Mouse (Mus musculus) liver, adult 2 months (tissue): ENCODE data around the gene Sdhaf1.

Source experiments
- CTCF ChIP-seq: fragments of 200-500 bp; IDR thresholded peaks from 2 replicates; pipeline ENCODE4 v1.5.1; 2011; ENCODE audit warnings: low read depth, low read length, control low read depth
- POLR2A ChIP-seq: fragments of 200-500 bp; IDR thresholded peaks from 2 replicates; pipeline ENCODE4 v1.6.1; 2011; ENCODE audit warnings: low read length, control low read depth; ENCODE audit not compliant: insufficient read depth; ENCODE audit errors: extremely low read depth

DNA sequence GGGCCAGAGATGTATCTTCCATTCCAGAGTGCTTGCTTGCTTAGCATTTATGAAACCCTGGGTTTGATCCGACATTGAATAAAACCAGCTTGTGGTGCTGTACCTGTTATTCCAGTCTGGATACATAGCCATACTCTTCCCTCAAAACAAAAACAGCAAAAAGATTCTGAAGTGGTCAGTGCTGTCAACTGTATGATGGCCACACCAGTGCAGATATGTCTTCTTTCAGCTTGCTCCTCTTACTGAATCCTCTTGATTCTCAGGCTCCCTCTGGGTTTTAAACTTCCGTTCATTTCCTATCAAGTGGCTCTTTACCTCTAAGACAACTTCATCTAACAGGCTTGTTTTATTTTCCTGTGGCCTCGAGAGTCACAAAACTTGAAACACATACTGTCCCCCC lies at the start of gene Sdhaf1:
- TF ChIP-seq CTCF: no peak
- no peak for TF ChIP-seq POLR2A
